Mouse (Mus musculus): Measurements from ENCODE around the gene Spink8. TPM values are rescaled to one million over a fixed set of nuclear protein-coding genes. Genes with fewer than 3 reads are reported as not detected.

Spink8 gene
- polyA plus RNA-seq, 1 experiment: 35.6 TPM

- Histone ChIP-seq H3K4me3 (ENCODE audit: insufficient read depth, low read depth, low read length) (no peak overlapping the region), H3K4me1 (ENCODE audit: control insufficient read depth, insufficient read depth, low read length) (peaks cover 3% of the 10 kb centered on the region; the same call in 1 of the 2 replicates), H3K27me3 (replicated peaks; ENCODE audit: control insufficient read depth, insufficient read depth, low read length) (no peaks in the 10 kb centered on the region), H3K27ac (ENCODE audit: insufficient read depth, low read depth, low read length) (no peak overlapping the region), H3K36me3 (ENCODE audit: control insufficient read depth, insufficient read depth, low read length) (no peaks in the 10 kb centered on the region)
- TF ChIP-seq CTCF (conservative IDR thresholded peaks at IDR 0.05; ENCODE audit: insufficient read depth, insufficient read length, low read depth, low read length) (no peak), POLR2A (IDR thresholded peaks at IDR 0.05; ENCODE audit: low read depth, low read length) (no peak)
- WGBS: 78% methylated on average over 2 of the region's 2 CpGs
- DNase-seq: no peak
Observed at GRCm38 (mm10) chr9:109866218-109866617, 54.1 kb downstream of the Spink8 start.

DNA sequence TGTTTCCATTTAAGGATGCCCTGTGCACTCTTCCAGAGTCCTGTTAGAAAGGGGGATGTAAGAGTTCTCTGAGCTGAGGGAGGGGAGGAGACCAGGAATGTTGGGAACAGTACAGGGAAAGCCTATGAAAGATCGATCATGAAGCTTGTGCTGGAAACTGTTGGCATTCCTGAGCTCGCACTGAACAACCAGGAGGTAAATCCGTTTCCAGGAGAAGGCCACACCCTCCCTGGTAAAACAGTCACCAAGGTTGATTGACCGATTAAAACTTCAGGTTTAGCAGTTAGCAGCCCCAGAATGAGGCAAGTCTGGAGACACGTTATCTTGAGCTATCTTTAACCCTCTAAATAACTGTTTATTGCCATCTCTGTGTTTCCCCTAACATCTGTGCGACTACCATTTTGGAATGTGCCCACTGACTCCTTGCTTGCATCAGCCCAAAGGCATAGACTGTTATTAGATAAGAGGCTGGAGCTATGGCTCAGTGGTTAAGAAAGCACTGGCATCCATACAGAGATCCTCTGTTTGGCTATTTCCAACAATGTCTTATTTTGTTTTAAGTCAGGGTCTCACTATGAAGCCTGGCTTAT is 59.0 kb downstream of the Spink8 start:
- peak; percentile 74 for DNase-seq
- H3K4me1 ChIP-seq (ENCODE audit: control insufficient read depth, insufficient read depth, low read length): peaks cover 5% of the 10 kb centered on the region; the same call in 1 of the 2 replicates
- WGBS: 25% methylated on average over 6 of the region's 6 CpGs
- no peak overlapping the region; the same call in 1 of the 2 replicates for H3K4me3 ChIP-seq (ENCODE audit: insufficient read depth, low read depth, low read length)
- H3K36me3 ChIP-seq (ENCODE audit: control insufficient read depth, insufficient read depth, low read length): no peaks in the 10 kb centered on the region
- no peaks in the 10 kb centered on the region for H3K27me3 ChIP-seq (replicated peaks; ENCODE audit: control insufficient read depth, insufficient read depth, low read length)
- TF ChIP-seq POLR2A (IDR thresholded peaks at IDR 0.05; ENCODE audit: low read depth, low read length): no peak
- no peak overlapping the region for H3K27ac ChIP-seq (ENCODE audit: insufficient read depth, low read depth, low read length)

DNA sequence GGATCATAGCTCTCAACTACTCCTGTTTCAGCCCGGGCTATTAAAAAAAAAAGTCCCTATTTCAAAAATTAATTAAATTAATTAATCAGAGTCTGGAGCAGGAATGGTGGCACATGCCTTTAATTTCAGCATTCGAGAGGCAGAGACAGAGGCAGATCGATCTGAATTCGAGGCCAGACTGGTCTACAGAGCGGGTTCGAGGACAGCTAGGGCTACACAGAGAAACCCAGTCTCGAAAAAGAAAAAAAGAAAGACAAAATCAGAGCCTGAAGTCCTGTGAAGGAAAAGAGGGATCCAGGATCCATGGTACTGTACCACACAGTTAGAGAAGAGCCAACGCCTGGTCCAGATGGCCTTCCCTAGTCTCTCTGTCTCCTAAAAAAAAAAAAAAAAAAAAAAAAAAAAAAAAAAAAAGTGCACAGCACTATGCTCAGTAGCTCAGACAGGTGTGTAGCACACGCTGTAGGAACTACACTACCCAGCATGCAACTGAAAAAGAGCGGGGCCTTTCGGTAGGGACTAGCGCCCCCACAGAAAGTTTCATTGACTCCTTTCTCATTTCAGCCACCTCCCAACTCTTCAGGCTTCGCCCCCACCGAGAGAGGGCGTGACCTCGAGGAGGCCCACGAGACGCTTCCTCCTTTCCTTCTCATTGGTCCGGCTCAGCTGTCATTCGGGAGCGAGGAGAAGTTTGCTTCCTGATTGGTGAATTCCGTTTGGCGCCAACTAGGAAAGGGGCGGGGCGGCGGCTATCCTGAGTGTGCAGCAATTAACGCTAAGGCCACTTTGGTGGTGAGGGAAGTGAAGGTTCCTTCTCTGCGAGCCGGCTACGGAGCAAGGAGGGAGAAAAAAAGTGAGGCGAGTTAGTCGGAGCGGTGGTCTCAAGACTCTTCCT is 63.0 kb downstream of the Spink8 start, which contains the start of gene Cdc25a:
Cdc25a (plus strand) TSS at position 783 of the 895 bp plus-strand sequence.
- 8% methylated on average over 33 of the region's 33 CpGs for WGBS
- peaks cover 4% of the 10 kb centered on the region for H3K36me3 ChIP-seq (ENCODE audit: control insufficient read depth, insufficient read depth, low read length)
- H3K4me3 ChIP-seq (ENCODE audit: insufficient read depth, low read depth, low read length): peak within 1 kb of the TSS; percentile 98
- TF ChIP-seq CTCF (conservative IDR thresholded peaks at IDR 0.05; ENCODE audit: insufficient read depth, insufficient read length, low read depth, low read length) (peak; percentile 53), POLR2A (IDR thresholded peaks at IDR 0.05; ENCODE audit: low read depth, low read length) (no peak)
- peaks cover 7% of the 10 kb centered on the region; the same call in 1 of the 2 replicates for H3K4me1 ChIP-seq (ENCODE audit: control insufficient read depth, insufficient read depth, low read length)
- peak within 1 kb of the TSS; percentile 69 for H3K27ac ChIP-seq (ENCODE audit: insufficient read depth, low read depth, low read length)
- H3K27me3 ChIP-seq (replicated peaks; ENCODE audit: control insufficient read depth, insufficient read depth, low read length): no peaks in the 10 kb centered on the region
- peak; percentile 99 for DNase-seq

DNA sequence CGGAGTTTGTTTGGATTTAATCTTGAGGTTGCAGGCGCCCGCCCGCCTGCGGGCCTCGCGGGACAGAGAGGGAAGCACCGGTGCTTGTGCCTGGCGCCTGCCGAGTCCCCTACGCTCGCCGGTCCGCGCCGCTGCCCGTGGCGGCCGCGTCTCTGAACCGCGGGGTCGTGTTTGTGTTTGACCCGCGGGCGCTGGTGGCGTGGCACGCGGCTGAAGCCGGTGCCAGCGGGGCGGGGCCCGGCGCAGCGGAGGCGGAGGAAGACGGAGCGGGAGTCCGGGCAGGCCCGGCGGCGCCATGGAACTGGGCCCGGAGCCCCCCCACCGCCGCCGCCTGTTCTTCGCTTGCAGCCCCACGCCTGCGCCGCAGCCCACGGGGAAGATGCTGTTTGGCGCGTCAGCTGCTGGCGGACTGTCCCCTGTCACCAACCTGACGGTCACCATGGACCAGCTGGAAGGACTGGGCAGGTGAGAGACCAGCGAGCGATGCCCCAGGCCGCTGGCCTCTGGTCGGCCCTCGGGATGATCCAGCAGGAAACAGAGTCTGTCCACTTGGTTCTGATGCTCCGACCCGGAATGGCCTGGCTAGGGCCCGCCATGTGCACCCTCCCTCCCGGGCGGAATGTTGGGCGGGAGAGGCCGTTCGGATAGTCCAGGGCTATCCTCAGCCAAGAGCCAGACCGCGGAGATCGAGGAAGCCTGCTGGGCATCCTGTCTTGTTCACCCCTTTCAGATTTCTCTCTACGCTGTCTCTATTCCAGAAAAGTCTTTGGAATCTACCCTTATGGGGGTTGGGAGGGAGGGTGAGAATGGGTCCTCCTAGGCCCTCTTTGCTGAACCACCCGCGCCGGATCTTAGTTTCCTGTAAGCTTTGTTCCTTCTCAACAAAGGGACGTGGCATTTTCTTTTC is 63.9 kb downstream of the Spink8 start:
- peak overlapping the region; percentile 98 for H3K4me3 ChIP-seq (ENCODE audit: insufficient read depth, low read depth, low read length)
- H3K27me3 ChIP-seq (replicated peaks; ENCODE audit: control insufficient read depth, insufficient read depth, low read length): no peaks in the 10 kb centered on the region
- H3K4me1 ChIP-seq (ENCODE audit: control insufficient read depth, insufficient read depth, low read length): peaks cover 7% of the 10 kb centered on the region; the same call in 1 of the 2 replicates
- TF ChIP-seq POLR2A (IDR thresholded peaks at IDR 0.05; ENCODE audit: low read depth, low read length) (no peak), CTCF (conservative IDR thresholded peaks at IDR 0.05; ENCODE audit: insufficient read depth, insufficient read length, low read depth, low read length) (no peak)
- 2% methylated on average over 76 of the region's 76 CpGs for WGBS
- peak; percentile 77 for DNase-seq
- H3K36me3 ChIP-seq (ENCODE audit: control insufficient read depth, insufficient read depth, low read length): peaks cover 5% of the 10 kb centered on the region
- H3K27ac ChIP-seq (ENCODE audit: insufficient read depth, low read depth, low read length): peak overlapping the region; percentile 69

Other genes starting within 250 kb of the Spink8 start
- 0.61 and 0.67 TPM in 2 replicates for gene Fbxw15, start 244.0 kb upstream of the Spink8 start, polyA plus RNA-seq (2012; rRNA removed)
- gene Fbxw24, start 186.2 kb upstream of the Spink8 start, polyA plus RNA-seq (2012; rRNA removed): not detected in 2 replicates
- not detected in 2 replicates for gene Fbxw25, start 147.6 kb upstream of the Spink8 start, polyA plus RNA-seq (2012; rRNA removed)
- gene Fbxw18, start 109.6 kb upstream of the Spink8 start, polyA plus RNA-seq (2012; rRNA removed): 0.05 and 0.09 TPM in 2 replicates
- gene Fbxw26, start 66.2 kb upstream of the Spink8 start, polyA plus RNA-seq (2012; rRNA removed): not detected in 2 replicates
- gene Fbxw27, start 21.6 kb upstream of the Spink8 start, polyA plus RNA-seq (2012; rRNA removed): not detected in 2 replicates
- gene Nme6, start 20.5 kb downstream of the Spink8 start, polyA plus RNA-seq (2012; rRNA removed): 36.5 and 38.6 TPM in 2 replicates
- gene Camp, start 37.3 kb downstream of the Spink8 start, polyA plus RNA-seq (2012; rRNA removed): not detected in 2 replicates
- 3.2 and 4.3 TPM in 2 replicates for gene Cdc25a, start 63.3 kb downstream of the Spink8 start, polyA plus RNA-seq (2012; rRNA removed)
- gene Map4, start 119.2 kb downstream of the Spink8 start, polyA plus RNA-seq (2012; rRNA removed): 99.0 and 107 TPM in 2 replicates

Data from kidney, adult 2 months (tissue).